Mouse (Mus musculus): ENCODE results near the gene Ctf1. TPM values are rescaled to one million over a fixed set of nuclear protein-coding genes. Genes with fewer than 3 reads are reported as not detected.

Gene Ctf1
- polyA plus RNA-seq (2012; rRNA removed), result 20.1 and 21.1 TPM in 2 replicates

DNA sequence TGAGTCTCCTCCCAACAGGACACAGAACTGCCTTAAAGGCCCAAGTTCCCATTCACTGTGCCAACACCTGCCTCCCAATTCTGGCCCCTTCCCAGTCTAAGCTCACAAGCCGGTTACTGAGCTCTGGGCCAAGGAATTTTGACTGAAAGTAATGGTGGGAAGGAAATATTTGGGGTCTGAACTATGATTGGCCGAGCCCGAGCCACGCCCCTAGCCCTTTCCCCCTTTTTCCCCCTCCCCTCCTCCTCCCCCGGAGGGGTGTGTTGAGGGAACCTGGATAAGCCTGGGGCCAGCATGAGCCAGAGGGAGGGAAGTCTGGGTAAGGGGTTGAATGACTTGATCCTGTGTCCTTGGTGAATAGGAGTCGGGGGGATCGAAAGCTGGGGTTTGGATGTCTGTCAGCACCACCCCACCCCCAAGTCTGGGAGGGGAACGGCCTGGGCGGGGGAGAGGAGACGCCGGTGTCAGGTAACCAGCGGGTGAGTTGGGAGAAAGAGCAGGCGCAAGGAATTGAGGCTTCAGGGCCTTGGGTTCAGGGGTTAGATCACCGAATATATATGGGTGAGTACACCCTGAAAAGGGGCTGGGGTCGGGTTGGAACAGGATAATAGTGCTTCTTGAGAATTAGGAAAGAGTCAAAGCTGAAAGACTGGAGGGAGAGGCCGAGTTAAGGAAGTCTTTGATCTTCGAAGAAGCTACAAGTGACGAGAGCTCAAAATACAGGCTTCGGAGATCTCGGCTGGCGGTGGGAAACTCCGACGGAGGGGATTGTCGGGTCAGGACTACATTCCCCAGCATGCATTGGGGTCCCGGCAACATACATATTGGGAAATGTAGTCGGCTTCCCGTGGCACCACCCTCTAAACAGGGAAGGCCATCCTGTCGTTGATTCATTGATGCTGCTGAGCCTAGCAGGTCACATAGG is at the start of gene Ctf1:
Gene Ctf1, plus strand, starts transcription at position 276 of the 925 bp plus-strand sequence.
- WGBS, result 6% methylated on average over 28 of the region's 28 CpGs
- Histone ChIP-seq H3K4me3 (replicated peaks; ENCODE audit: extremely low read depth, low read depth, low read length) (peak within 1 kb of the TSS; percentile 12), H3K4me1 (ENCODE audit: control insufficient read depth, insufficient read depth, low read length) (peaks cover 2% of the 10 kb centered on the region)
- TF ChIP-seq CTCF (IDR thresholded peaks at IDR 0.05; ENCODE audit: insufficient read depth, low read length), result no peak
- peak; percentile 25; the same call in 1 of the 2 replicates for TF ChIP-seq POLR2A (IDR thresholded peaks at IDR 0.05; ENCODE audit: borderline replicate concordance, extremely low read depth, low read depth, low read length)
- DNase-seq, result peak; percentile 75

DNA sequence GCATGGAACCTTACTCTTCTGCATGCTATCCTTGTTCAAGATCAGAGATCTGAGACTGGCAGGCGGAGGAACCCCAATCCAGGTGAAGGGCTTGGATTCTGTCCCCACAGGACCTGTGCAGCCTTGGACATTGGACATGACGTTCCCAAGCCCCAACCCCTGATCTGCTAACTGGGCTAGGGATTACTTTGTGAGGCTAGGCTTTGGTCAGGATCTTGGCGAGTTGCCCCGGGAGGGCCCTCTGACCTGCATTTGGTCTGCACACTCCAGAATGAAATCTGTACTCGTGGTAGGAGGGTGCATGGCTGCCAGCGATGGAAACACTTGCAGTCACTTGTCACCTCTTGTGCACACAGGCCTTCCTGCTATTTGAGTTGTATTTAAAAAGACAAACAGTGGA is 49.6 kb upstream of the Ctf1 start:
- Histone ChIP-seq H3K4me1 (ENCODE audit: control insufficient read depth, insufficient read depth, low read length) (no peaks in the 10 kb centered on the region), H3K4me3 (replicated peaks; ENCODE audit: extremely low read depth, low read depth, low read length) (no peak overlapping the region)
- TF ChIP-seq CTCF (IDR thresholded peaks at IDR 0.05; ENCODE audit: insufficient read depth, low read length) (no peak), POLR2A (IDR thresholded peaks at IDR 0.05; ENCODE audit: borderline replicate concordance, extremely low read depth, low read depth, low read length) (no peak)
- WGBS, result 73% methylated on average over 6 of the region's 6 CpGs
- no peak for DNase-seq

GRCm38 (mm10) chr7:127666066-127666654 is 46.4 kb upstream of the Ctf1 start:
- 88% methylated on average over 6 of the region's 6 CpGs for WGBS
- DNase-seq, result no peak
- TF ChIP-seq POLR2A (IDR thresholded peaks at IDR 0.05; ENCODE audit: borderline replicate concordance, extremely low read depth, low read depth, low read length), result no peak
- TF ChIP-seq CTCF (IDR thresholded peaks at IDR 0.05; ENCODE audit: insufficient read depth, low read length), result no peak
- Histone ChIP-seq H3K4me3 (replicated peaks; ENCODE audit: extremely low read depth, low read depth, low read length) (no peak overlapping the region), H3K4me1 (ENCODE audit: control insufficient read depth, insufficient read depth, low read length) (no peaks in the 10 kb centered on the region)

- H3K4me1 ChIP-seq (ENCODE audit: control insufficient read depth, insufficient read depth, low read length), result no peaks in the 10 kb centered on the region
- no peak for DNase-seq
- no peak overlapping the region for H3K4me3 ChIP-seq (replicated peaks; ENCODE audit: extremely low read depth, low read depth, low read length)
- WGBS, result 92% methylated on average over 13 of the region's 13 CpGs
- no peak for TF ChIP-seq POLR2A (IDR thresholded peaks at IDR 0.05; ENCODE audit: borderline replicate concordance, extremely low read depth, low read depth, low read length)
These were observed 45.9 kb upstream of the Ctf1 start for GRCm38 (mm10) chr7:127666679-127667078.

- WGBS, result 57% methylated on average over 8 of the region's 8 CpGs
- no peak for DNase-seq
- Histone ChIP-seq H3K4me3 (replicated peaks; ENCODE audit: extremely low read depth, low read depth, low read length) (no peak overlapping the region), H3K4me1 (ENCODE audit: control insufficient read depth, insufficient read depth, low read length) (no peaks in the 10 kb centered on the region)
- TF ChIP-seq CTCF (IDR thresholded peaks at IDR 0.05; ENCODE audit: insufficient read depth, low read length) (no peak), POLR2A (IDR thresholded peaks at IDR 0.05; ENCODE audit: borderline replicate concordance, extremely low read depth, low read depth, low read length) (no peak)
These were observed 45.4 kb upstream of the Ctf1 start for GRCm38 (mm10) chr7:127667171-127667570.

DNA sequence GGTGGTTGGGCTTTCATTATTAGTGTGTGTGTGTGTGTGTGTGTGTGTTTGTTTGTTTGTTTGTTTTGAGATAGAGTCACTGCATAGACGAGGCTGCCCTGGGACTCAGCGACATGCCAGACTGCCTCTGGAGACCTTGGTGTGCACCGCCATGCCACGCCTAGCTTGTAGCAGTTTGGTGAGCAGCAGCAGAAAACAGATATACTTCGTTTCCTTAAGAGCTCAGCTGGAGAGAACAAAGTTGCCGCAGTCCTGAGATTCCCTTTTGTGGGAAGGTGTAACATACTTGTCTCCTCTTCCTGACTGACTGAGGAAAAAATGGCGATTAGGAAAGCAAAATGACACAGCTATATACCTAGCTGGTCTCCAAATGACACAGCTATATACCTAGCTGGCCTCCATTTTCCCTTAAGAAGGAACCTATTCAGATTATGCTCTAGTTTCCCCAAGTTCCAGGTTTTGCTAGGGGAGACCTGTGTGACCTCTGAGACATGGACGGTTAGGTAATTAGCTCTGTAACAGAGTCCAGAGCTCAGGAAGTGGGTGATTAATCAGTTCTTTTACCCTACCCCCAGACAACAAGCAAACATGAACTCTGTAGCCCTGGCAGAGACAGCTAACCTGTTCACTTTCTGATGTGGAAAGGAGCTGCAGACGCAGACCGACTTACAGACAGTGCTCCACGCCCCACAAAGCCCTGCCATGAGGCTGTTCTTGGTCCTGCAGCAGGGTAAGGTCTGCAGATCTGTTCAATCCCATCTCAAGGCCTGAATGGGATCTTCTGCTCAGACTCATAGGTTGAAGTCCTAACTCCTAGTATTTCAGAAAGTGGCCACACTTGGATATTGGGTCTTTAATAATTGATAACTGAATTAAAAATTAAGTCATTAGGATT is 40.4 kb upstream of the Ctf1 start:
- Histone ChIP-seq H3K4me1 (ENCODE audit: control insufficient read depth, insufficient read depth, low read length) (no peaks in the 10 kb centered on the region), H3K4me3 (replicated peaks; ENCODE audit: extremely low read depth, low read depth, low read length) (no peak overlapping the region)
- TF ChIP-seq CTCF (IDR thresholded peaks at IDR 0.05; ENCODE audit: insufficient read depth, low read length) (no peak), POLR2A (IDR thresholded peaks at IDR 0.05; ENCODE audit: borderline replicate concordance, extremely low read depth, low read depth, low read length) (no peak)
- 67% methylated on average over 11 of the region's 11 CpGs for WGBS
- no peak for DNase-seq

DNA sequence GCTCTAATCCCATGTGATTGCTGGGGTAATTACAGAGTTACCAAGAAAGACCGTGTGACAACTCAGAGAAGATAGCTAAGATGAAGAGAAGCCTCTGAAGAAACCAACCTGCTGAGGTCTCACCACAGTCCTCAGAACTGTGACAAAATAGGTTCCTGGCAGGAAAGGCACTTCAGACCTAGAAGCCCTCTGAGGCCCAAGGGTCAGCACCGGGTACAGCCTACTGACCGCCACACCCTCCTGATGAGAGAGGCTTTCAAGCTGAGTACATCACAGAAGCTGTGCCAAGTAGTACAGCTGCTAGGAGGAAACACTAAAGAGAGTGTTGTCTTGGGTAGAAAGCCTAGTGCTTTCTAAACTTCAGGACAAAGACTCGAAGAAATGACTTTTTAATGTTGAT is 39.8 kb upstream of the Ctf1 start:
- no peak for TF ChIP-seq CTCF (IDR thresholded peaks at IDR 0.05; ENCODE audit: insufficient read depth, low read length)
- no peak for TF ChIP-seq POLR2A (IDR thresholded peaks at IDR 0.05; ENCODE audit: borderline replicate concordance, extremely low read depth, low read depth, low read length)
- DNase-seq, result no peak
- 57% methylated on average over 4 of the region's 4 CpGs for WGBS

GRCm38 (mm10) chr7:127674977-127675376 is 37.6 kb upstream of the Ctf1 start:
- Histone ChIP-seq H3K4me1 (ENCODE audit: control insufficient read depth, insufficient read depth, low read length) (no peaks in the 10 kb centered on the region), H3K4me3 (replicated peaks; ENCODE audit: extremely low read depth, low read depth, low read length) (no peak overlapping the region)
- WGBS, result 3% methylated on average over 5 of the region's 5 CpGs
- peak; percentile 76 for DNase-seq
- TF ChIP-seq CTCF (IDR thresholded peaks at IDR 0.05; ENCODE audit: insufficient read depth, low read length), result peak; percentile 97
- TF ChIP-seq POLR2A (IDR thresholded peaks at IDR 0.05; ENCODE audit: borderline replicate concordance, extremely low read depth, low read depth, low read length), result no peak

More for the DNA sequence above, 39.8 kb upstream of the Ctf1 start:
- H3K4me1 ChIP-seq (ENCODE audit: control insufficient read depth, insufficient read depth, low read length), result no peaks in the 10 kb centered on the region
- H3K4me3 ChIP-seq (replicated peaks; ENCODE audit: extremely low read depth, low read depth, low read length), result no peak overlapping the region

DNA sequence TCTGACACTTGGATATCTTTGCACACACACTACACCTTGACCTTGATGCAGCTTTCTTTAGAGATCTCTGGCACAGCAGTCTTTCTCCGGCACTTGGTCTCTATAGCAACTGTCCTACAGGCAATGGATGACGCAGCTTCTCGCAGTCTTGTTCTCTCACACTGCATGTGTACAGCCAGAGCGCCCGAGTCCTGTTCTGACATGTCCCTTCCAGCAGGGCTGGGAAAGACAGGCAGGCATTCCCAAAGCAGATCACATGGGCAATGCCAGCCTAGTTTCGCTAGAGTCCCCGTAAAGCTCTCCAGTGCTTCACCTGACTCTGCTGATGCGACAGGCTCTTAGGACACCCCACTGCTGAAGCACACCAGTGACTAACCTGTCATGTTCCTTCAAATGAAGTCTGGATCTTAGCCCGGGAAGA is 37.1 kb upstream of the Ctf1 start:
- H3K4me1 ChIP-seq (ENCODE audit: control insufficient read depth, insufficient read depth, low read length), result no peaks in the 10 kb centered on the region
- 76% methylated on average over 9 of the region's 9 CpGs for WGBS
- no peak overlapping the region for H3K4me3 ChIP-seq (replicated peaks; ENCODE audit: extremely low read depth, low read depth, low read length)
- TF ChIP-seq CTCF (IDR thresholded peaks at IDR 0.05; ENCODE audit: insufficient read depth, low read length), result no peak
- TF ChIP-seq POLR2A (IDR thresholded peaks at IDR 0.05; ENCODE audit: borderline replicate concordance, extremely low read depth, low read depth, low read length), result no peak
- DNase-seq, result no peak

All from lung, adult 2 months (tissue).